Mouse (Mus musculus): ENCODE measurements at regions not wholly inside any gene's neighbourhood (a gene's known extent, or its start where the extent isn't known, plus 50 kb on each side); places are given as distances from the start of the nearest gene placed in this dataset.

DNA sequence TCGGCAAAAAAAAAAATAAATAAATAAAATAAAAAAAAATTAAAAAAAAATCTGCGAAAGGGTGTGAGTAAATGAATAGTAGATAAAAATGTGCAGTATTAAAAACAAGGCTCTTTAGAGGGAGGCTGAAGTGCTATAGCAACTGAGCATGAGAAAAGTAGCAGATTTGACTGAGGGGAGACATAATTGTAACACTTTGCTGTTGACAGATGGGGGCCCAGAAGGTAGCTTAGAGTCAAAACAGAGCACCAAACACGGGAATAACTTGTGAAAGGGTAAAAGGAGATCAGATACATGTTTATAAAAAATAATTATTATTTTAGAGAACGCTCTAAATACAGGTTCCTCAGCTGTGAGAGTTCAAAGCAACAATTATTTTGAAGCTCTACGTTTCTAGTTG is 605.1 kb downstream of the Tmem182 start:
- TF ChIP-seq CTCF (IDR thresholded peaks at IDR 0.05) (no peak), EP300 (IDR thresholded peaks at IDR 0.05) (no peak)
